In genomic region chr1:162359270-162359669, GRCm38 (mm10) we compare ENCODE assay signal across 8 mouse cellular contexts.
A peak's percentile ranks its signal among the peaks of the same experiment; 100 is the strongest.
DNase-seq lines count a peak whose midpoint lies in the region; ATAC-seq and TF ChIP-seq lines count a peak whose summit lies in the region.

No protein-coding gene starts in this region.

- TF ChIP-seq CTCF in brain, embryonic 14.5 days (IDR thresholded peaks at IDR 0.05; ENCODE audit: borderline replicate concordance, extremely low read depth, insufficient read depth, insufficient read length): peak; percentile 74; the same call in 1 of the 2 replicates
- peak; percentile 90 for TF ChIP-seq CTCF in hindbrain, postnatal 0 days (IDR thresholded peaks at IDR 0.05; ENCODE audit: low read depth)
- peak; percentile 80 for TF ChIP-seq CTCF in left cerebral cortex, adult 2 months (IDR thresholded peaks at IDR 0.05)
- peak; percentile 21; the same call in 1 of the 2 replicates for TF ChIP-seq CTCF in small intestine, adult 2 months (IDR thresholded peaks at IDR 0.05; ENCODE audit: extremely low read depth, insufficient read length, insufficient replicate concordance, low read depth, low read length)

- no peak overlapping the region for H3K4me2 ChIP-seq in hindbrain, postnatal 0 days (ENCODE audit: low read depth, low read length)

- intact Hi-C loops in left cerebral cortex, adult 2 months (cut with DNase I): loop anchor here (1.0 kb wide), 2 partner anchors 118 to 170 kb away; no protein-coding TSS in a partner anchor

- no peak overlapping the region for H3K4me3 ChIP-seq in forebrain, embryonic 10.5 days
- H3K4me3 ChIP-seq in hindbrain, postnatal 0 days (ENCODE audit: low read length): no peak overlapping the region
- H3K4me3 ChIP-seq in left cerebral cortex, adult 2 months: no peak overlapping the region
- H3K4me3 ChIP-seq in small intestine, adult 2 months (ENCODE audit: low read depth, low read length): no peak overlapping the region

- H3K9ac ChIP-seq in hindbrain, postnatal 0 days (replicated peaks; ENCODE audit: low read length): no peak overlapping the region

- no peaks in the 10 kb centered on the region for H3K36me3 ChIP-seq in forebrain, embryonic 10.5 days (replicated peaks)
- no peaks in the 10 kb centered on the region for H3K36me3 ChIP-seq in hindbrain, postnatal 0 days (ENCODE audit: insufficient read depth, low read length)
- no peaks in the 10 kb centered on the region for H3K36me3 ChIP-seq in small intestine, adult 2 months (ENCODE audit: control insufficient read depth, insufficient read depth, low read length)

- ATAC-seq in hindbrain, postnatal 0 days: peak; percentile 72
- ATAC-seq in inflammation-experienced regulatory T-cells, adult 6 months: no peak

- no peaks in the 10 kb centered on the region for H3K9me3 ChIP-seq in forebrain, embryonic 10.5 days
- H3K9me3 ChIP-seq in hindbrain, postnatal 0 days (ENCODE audit: low read length): no peaks in the 10 kb centered on the region

- peaks cover 23% of the 10 kb centered on the region for H3K4me1 ChIP-seq in forebrain, embryonic 10.5 days
- H3K4me1 ChIP-seq in hindbrain, postnatal 0 days (ENCODE audit: insufficient read depth, low read length): peaks cover 12% of the 10 kb centered on the region; the same call in 1 of the 2 replicates
- no peaks in the 10 kb centered on the region for H3K4me1 ChIP-seq in small intestine, adult 2 months (ENCODE audit: control insufficient read depth, insufficient read depth, insufficient read length, low read length)

- peak; percentile 54 for DNase-seq in MN1 (ENCODE audit: low spot score)
- peak; percentile 86 for DNase-seq in brain, embryonic 14.5 days (ENCODE audit: low read depth)
- peak; percentile 47 for DNase-seq in forebrain, embryonic 10.5 days (ENCODE audit: extremely low spot score, low spot score)
- DNase-seq in hindbrain, postnatal 0 days (ENCODE audit: low spot score): peak; percentile 84
- DNase-seq in left cerebral cortex, adult 2 months (ENCODE audit: extremely low spot score in 1 of 2, low spot score in 2 of 2): peak; percentile 53 to 56
- DNase-seq in mesoderm, embryonic 11.5 days (ENCODE audit: low read depth, low spot score): peak; percentile 54

- no peak overlapping the region for H3K27ac ChIP-seq in forebrain, embryonic 10.5 days
- no peak overlapping the region for H3K27ac ChIP-seq in hindbrain, postnatal 0 days
- no peak overlapping the region for H3K27ac ChIP-seq in left cerebral cortex, adult 2 months
- H3K27ac ChIP-seq in small intestine, adult 2 months (ENCODE audit: insufficient read depth, low read depth, low read length): no peak overlapping the region

- 60% methylated on average over 8 of the region's 8 CpGs for WGBS in forebrain, embryonic 10.5 days
- WGBS in hindbrain, postnatal 0 days: 66% methylated on average over 8 of the region's 8 CpGs
- WGBS in small intestine, adult 2 months: 63% methylated on average over 8 of the region's 8 CpGs

- TF ChIP-seq POLR2A in brain, embryonic 14.5 days (IDR thresholded peaks at IDR 0.05; ENCODE audit: borderline replicate concordance, extremely low read depth, insufficient read depth, insufficient read length, poor library complexity, severe bottlenecking): no peak
- no peak for TF ChIP-seq POLR2A in small intestine, adult 2 months (IDR thresholded peaks at IDR 0.05; ENCODE audit: low read depth, low read length)

- no peaks in the 10 kb centered on the region for H3K27me3 ChIP-seq in forebrain, embryonic 10.5 days (ENCODE audit: poor library complexity, severe bottlenecking)
- H3K27me3 ChIP-seq in hindbrain, postnatal 0 days (ENCODE audit: insufficient read depth, low read length): no peaks in the 10 kb centered on the region
- no peaks in the 10 kb centered on the region for H3K27me3 ChIP-seq in small intestine, adult 2 months (ENCODE audit: control insufficient read depth, insufficient read depth, low read length)

Comparison
In these comparisons a context has a peak if more than half of its experiments do, and no peak if none do; other contexts are left out.
1. CTCF ChIP-seq: peak in every context shown above with its lines; median percentile 90 in hindbrain, postnatal 0 days; 80 in left cerebral cortex, adult 2 months; 74 in brain, embryonic 14.5 days; 21 in small intestine, adult 2 months.